In genomic region chr6:70742833-70743232, GRCm38 (mm10) we compare ENCODE assay signal across 16 mouse cellular contexts.
"Had no signal": no experiment of that assay in that cellular context is flagged by ENCODE, and none has a peak within 500 bp of the region (broad histone marks: within the 10 kb centered on the region; RNA-seq: fewer than 3 reads in every experiment).

No protein-coding gene starts in this region.

- H3K4me3 ChIP-seq: limb, embryonic 13.5 days; midbrain, embryonic 12.5 days; stomach, embryonic 15.5 days had no signal

- H3K4me1 ChIP-seq: limb, embryonic 13.5 days; midbrain, embryonic 12.5 days; stomach, embryonic 15.5 days had no signal

- H3K36me3 ChIP-seq: limb, embryonic 13.5 days; midbrain, embryonic 12.5 days; stomach, embryonic 15.5 days had no signal

- H3K9ac ChIP-seq: limb, embryonic 13.5 days; liver, embryonic 14.5 days; midbrain, embryonic 12.5 days; stomach, embryonic 15.5 days had no signal

- DNase-seq: kidney, adult 8-10 months; kidney, postnatal 4 days; left cerebral cortex, postnatal 4 days; lung, adult 18-20 months; right cerebral cortex, adult 18-20 months; right cerebral cortex, postnatal 25 days; thymus, adult 2 months; thymus, postnatal 25 days had no signal

- H3K27ac ChIP-seq: kidney, postnatal 0 days; limb, embryonic 13.5 days; liver, embryonic 14.5 days; midbrain, embryonic 12.5 days; stomach, embryonic 15.5 days had no signal

- H3K9me3 ChIP-seq: limb, embryonic 13.5 days; midbrain, embryonic 12.5 days; stomach, embryonic 15.5 days had no signal

- H3K27me3 ChIP-seq: limb, embryonic 13.5 days; midbrain, embryonic 12.5 days; stomach, embryonic 15.5 days had no signal

- ATAC-seq: inflammation-experienced regulatory T-cells, adult 6 months; intestine, postnatal 0 days; midbrain, embryonic 16.5 days had no signal

- H3K4me2 ChIP-seq: limb, embryonic 13.5 days; midbrain, embryonic 12.5 days; stomach, embryonic 15.5 days had no signal
